Mouse (Mus musculus) c-Kit-negative CD71-positive TER-119-positive erythroid progenitor cells, embryonic 14.5 days (primary cell): ENCODE results near the gene Dnah2.
A peak's percentile ranks its signal among the peaks of the same experiment; 100 is the strongest.

Experiments used
- DNase-seq: peaks from one replicate; pipeline ENCODE4 v3.0.0-alpha.2; 2013; ENCODE audit warnings: low read depth, low spot score

Gene Dnah2

GRCm38 (mm10) chr11:69390400-69391034, 158.4 kb downstream of the Dnah2 start:
- DNase-seq = peak; percentile 66

DNA sequence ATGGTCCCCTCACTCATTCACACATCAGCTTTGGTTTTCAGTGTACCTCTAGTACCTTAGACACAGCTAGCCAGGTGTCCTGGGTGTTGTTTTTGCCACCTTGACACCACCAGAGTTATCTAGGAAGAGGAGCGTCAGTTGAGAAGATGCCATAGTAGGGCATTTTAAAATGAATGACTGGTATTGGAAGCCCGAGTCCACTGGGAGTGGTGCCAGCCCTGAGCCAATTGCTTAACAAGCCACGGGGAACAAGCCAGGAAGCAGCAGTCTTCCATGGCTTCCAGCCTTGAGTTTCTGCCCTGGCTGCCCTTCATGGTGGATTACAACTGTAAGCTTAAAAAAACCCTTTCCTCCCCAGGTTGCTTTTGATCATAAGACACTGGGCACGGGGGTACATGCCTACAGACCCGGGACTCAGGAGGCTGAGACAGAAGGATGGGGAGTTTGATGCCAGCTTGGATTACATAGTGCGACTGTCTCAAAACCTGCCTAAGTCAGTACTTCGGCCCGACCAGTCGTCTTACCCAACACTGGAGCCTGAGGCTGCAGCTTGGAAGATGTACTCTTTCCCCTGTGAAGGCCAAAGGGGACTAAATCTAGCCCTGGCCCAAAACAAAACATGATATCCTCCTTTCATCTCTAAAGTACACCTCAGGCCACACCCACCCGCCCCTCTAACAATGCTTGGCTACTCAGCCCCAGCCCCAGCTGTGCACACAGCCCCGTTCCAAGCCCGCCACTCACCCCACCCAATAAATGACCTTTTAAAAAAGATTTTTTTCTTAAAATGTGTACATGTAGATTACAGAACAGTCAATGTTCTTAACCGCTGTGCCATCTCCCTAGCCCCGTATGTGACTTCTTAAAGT, 159.1 kb downstream of the Dnah2 start:
- no peak for DNase-seq

- no peak for DNase-seq
Observed at GRCm38 (mm10) chr11:69388680-69389079, 160.2 kb downstream of the Dnah2 start.

GRCm38 (mm10) chr11:69386758-69387157, 162.2 kb downstream of the Dnah2 start:
- DNase-seq = no peak

GRCm38 (mm10) chr11:69384979-69385378, 163.9 kb downstream of the Dnah2 start:
- no peak for DNase-seq

DNA sequence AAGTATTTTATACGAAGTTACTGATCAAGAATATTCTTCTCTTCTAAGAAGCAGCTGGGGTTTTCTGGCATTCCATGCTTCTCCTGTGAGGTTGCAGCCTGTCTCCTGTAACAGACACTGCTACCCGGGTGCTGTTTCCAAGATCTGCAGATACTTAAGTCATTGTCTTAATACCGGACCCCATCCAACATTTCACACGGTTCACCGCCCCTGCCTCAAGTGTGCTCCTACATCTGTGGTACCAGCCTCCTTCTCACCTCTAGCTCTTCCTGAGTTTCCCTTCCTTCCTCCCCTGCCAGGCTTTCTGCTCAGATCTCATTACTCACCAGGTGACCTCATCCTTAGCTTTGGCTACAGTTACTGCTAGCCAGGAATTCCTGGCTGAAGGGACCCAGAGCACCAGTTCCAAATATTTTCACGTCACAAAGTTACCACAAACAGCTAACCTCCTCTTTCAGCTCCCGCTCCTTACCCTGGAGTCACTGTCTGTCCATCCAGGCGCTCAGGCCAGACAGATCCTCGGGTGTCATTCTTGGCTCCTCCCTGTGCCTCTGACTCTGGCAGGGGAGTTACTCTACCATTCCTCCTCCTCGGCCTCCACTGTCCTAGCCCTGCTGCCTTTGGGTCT, 166.3 kb downstream of the Dnah2 start:
- no peak for DNase-seq

DNA sequence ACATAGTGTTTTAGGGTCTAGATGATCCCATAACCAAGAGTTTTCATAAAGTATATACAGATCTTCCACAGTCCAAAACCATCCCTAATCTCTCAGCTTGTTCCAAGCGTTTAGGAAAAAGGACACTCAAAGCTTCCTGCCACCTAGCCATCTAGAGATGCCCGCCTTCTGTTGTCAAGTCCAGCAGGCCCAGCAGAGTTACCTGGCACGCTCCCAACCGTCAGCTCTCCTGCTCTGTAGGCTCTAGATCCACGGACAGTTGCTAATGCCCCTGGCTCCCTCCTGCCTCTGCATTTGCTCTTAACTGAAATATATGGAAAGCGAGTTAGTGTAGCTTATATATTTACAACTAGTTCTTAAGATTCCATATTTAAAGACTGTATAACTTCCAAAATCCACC, 167.6 kb downstream of the Dnah2 start:
- no peak for DNase-seq

DNA sequence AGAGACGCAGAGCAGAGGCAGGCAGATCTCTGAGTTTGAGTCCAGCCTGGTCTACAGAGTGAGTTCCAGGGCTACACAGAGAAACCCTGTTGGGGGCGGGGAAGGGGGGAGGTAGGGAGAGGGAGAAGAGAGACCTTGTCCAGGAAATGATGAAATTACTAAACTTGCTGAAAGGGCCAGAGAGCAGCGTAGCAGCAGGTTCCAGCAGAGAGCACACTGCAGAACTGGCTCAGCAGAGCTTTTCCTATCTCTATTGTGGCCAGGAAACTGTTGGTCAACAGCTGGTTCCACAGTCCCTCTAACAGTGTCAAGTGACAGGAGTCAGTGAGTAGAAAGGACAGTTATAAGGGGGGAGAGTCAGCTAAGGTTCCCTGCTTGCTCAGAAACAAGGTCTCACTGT, 169.3 kb downstream of the Dnah2 start:
- DNase-seq = no peak

DNA sequence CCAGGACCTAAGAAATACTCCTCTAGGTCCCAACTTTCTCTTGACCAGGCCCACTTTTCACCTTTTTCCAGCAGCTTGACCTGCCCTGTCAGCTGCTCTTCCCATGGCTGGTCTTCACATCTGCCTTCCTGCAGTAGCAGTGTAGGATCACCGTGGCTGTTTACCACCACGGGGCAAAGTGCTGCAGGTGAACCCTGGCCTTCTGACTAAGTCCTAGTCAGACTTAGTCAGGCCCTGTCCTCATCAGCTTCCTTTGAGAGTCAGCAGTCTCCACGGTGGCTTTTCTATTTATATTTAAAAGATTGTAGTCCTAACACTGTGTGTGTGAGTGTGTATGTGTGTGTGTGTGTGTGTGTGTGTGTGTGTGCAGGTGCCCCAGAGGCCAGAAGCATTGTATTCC, 171.1 kb downstream of the Dnah2 start:
- no peak for DNase-seq

DNA sequence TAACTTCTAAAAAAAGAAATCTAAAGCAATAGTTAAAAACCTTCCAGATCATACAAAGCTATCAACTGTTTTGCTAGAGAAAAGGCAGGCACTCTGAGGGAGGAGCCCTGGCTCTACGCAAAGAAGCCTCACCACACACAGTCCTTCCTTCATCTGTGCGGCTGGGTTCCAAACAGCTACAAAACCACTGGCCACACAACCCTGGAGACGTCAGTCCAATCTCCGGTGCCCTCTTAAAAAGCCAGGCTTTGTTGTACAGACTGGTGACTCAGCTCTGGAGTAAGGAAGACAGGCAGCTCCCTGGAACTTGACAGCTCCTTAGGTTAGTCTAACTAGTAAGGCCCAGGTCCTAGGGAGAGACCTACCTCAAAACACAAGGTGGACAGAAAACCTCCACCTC, 173.3 kb downstream of the Dnah2 start:
- DNase-seq = no peak

GRCm38 (mm10) chr11:69373223-69373965, 175.5 kb downstream of the Dnah2 start:
- DNase-seq = peak; percentile 67

DNA sequence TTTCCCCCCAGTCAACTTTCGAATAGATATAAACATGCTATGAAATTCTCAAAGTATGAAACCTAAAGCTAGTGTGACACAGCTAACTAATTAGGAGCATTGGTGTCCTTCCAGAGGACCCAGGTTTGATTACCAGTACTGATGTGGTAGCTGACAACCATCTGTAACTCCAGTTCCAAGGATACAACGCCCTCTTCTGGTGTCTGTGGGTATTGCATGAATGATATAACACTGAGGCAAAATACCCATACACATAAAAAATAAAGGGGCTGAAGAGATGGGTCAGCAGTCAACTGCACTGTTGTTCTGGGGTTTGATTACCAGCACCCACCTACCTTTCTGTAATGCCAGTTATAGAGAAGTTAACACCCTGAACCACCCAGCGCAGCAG, 176.1 kb downstream of the Dnah2 start:
- peak; percentile 57 for DNase-seq

DNA sequence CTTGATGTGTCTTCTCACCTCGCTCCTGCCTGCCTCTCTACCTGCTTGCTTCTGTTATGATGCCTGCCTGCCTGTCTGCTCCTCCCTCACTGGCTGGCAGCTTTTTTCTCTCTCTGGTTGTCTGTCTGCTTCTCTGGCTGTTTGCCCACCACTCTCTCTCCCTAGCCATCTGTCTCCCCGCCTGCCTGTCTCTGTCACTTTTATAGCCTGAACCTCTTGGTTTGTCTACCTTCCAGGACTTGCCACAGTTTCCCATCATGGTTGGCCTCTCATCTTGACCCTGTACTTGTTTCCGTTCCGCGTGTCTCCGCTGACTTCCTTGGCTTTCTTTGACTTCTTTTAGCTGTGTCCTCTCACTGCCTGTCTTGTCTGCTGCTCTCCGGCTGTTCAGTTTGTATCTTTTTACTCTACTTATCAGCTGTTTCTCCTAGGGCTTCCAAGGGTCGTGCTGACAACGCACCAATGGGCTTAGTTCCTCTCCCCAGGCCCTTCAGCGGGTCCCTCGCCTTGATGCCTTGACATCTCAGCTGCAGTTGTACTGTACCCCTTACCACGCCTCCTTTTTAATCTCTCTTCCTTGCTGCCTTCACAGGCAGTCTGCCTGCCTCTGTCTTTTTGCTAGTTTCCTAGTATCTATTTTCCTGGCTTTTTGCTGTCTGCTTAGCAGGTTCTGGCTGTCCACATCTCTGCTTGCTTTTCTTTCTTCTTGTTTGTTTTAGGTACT, 176.7 kb downstream of the Dnah2 start:
- DNase-seq = no peak

DNA sequence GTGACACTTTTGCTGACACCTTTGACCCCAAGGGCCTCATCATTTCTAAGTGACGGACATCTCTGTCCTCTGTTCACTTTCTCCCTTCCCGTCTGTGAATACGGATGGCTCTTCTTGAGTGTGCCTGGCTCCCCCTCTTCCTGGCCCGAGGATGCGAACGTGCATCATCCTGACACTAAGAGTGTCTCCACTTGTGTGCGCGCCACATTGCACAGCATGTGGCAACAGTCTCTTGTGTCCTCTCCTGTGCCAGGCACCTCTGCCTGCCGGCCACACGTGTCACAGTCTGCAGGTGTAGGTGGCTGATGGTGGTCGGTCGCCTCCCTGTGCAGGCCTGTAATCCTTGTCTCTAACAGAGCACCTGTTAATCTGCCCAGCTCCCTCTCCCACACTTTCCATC, 177.3 kb downstream of the Dnah2 start:
- DNase-seq = no peak

DNA sequence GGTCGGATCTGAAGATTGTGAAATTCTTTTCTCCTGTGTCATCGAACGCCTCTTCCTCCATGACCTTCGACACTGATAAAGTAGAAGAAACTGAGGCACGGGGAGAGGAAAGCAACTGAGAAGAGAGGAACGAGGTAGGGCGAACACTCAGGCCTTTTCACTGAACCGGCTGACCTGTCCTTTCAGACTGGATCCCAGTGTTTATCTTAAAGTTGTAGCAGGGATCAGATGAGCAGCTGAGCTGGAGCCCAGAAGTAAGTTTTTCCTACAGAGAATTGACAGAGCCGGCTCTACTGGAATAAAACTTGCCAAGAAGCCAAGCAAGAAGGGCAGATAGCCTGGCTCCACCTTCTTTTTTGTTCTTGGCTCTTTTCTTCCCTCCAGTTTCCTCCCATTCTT, 178.1 kb downstream of the Dnah2 start:
- no peak for DNase-seq
